Comparison of ENCODE assay signal across 22 mouse cellular contexts in the genomic region with DNA sequence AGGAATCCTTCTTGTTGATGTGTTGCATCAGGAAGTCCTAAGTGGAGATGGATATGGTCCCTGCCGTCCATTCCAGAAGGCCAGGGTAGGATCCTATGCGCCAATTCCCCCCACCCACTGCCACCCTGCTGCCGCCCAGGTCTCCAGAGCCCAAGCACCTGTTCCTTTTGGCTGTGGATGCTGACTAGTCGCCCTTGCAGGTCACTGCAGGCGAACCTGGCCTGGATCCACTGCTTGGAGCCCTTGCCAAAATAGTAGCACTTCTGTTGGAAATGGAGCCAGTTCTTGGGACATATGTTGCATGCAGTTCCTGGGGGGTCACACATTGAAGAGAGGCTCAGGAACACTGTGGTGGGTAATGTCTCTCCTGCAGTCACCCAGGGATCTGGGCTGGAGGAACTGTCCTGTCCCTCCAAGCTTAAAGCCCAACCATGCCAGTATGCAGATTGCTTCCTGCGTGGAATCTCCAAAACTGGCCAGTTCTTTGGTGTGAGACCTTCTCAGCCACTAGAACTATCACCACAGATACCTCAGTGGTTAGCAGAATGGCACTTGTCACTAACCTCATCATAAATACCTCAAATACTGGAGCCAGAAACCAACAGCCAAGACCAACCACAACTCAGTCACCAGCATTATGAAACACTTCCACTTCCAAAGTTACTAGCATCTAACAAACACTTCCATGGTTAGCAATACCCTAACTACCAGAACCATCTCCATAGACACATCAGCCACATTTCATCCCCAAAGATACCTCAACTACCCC. TPM values are rescaled to one million over a fixed set of nuclear protein-coding genes. Genes with fewer than 3 reads are reported as not detected.
DNase-seq lines count a peak whose midpoint lies in the region; ATAC-seq and TF ChIP-seq lines count a peak whose summit lies in the region.
"Had no signal": no experiment of that assay in that cellular context is flagged by ENCODE, and none has a peak within 500 bp of the region (broad histone marks: within the 10 kb centered on the region; RNA-seq: fewer than 3 reads in every experiment).

No protein-coding gene starts in this region.

- no peak overlapping the region for H3K4me3 ChIP-seq in gastrocnemius, adult 2 months
- H3K4me3 ChIP-seq in midbrain, postnatal 0 days (ENCODE audit: low read depth, low read length), result no peak overlapping the region
- no peak overlapping the region for H3K4me3 ChIP-seq in midbrain, embryonic 10.5 days
- H3K4me3 ChIP-seq: erythroblast, embryonic 14.5 days; forebrain, embryonic 15.5 days; hindbrain, embryonic 15.5 days; midbrain, embryonic 15.5 days had no signal

- peak; percentile 45 for DNase-seq in gastrocnemius, adult 2 months
- no peak for DNase-seq in gastrocnemius, adult 18-20 months (ENCODE audit: low spot score)
- peak; percentile 57 for DNase-seq in midbrain, postnatal 0 days (ENCODE audit: low spot score)
- DNase-seq in midbrain, embryonic 10.5 days (ENCODE audit: low spot score), result no peak
- peak; percentile 88 to 89 for DNase-seq in cerebellum, postnatal 14 days
- no peak for DNase-seq in embryo, embryonic 9.5 days (ENCODE audit: extremely low spot score)
- no peak for DNase-seq in right cerebral cortex, postnatal 14 days
- no peak for DNase-seq in urinary bladder, postnatal 25 days (ENCODE audit: low spot score)
- DNase-seq: B cell, adult 2 months; kidney, adult 11 months; kidney, postnatal 25 days; layer of hippocampus, adult 9-11 months; lung, adult 2 months; thymus, adult 2 months had no signal

- H3K27ac ChIP-seq in gastrocnemius, adult 2 months, result no peak overlapping the region
- no peak overlapping the region for H3K27ac ChIP-seq in midbrain, postnatal 0 days (ENCODE audit: low read depth, low read length)
- H3K27ac ChIP-seq in midbrain, embryonic 10.5 days (replicated peaks), result no peak overlapping the region
- H3K27ac ChIP-seq: forebrain, embryonic 15.5 days; hindbrain, embryonic 15.5 days; macrophage; midbrain, embryonic 15.5 days had no signal

- H3K4me2 ChIP-seq in midbrain, postnatal 0 days (ENCODE audit: low read depth, low read length, poor library complexity, severe bottlenecking), result no peak overlapping the region
- H3K4me2 ChIP-seq: forebrain, embryonic 15.5 days; hindbrain, embryonic 15.5 days; midbrain, embryonic 15.5 days had no signal

- H3K4me1 ChIP-seq in midbrain, postnatal 0 days (ENCODE audit: insufficient read depth, low read length), result no peaks in the 10 kb centered on the region
- H3K4me1 ChIP-seq in midbrain, embryonic 10.5 days, result no peaks in the 10 kb centered on the region
- H3K4me1 ChIP-seq: midbrain, embryonic 15.5 days had no signal

- no peak for TF ChIP-seq CTCF in gastrocnemius, adult 2 months (IDR thresholded peaks at IDR 0.05)
- TF ChIP-seq CTCF in midbrain, postnatal 0 days (IDR thresholded peaks at IDR 0.05), result no peak

- no peak overlapping the region for H3K9ac ChIP-seq in midbrain, postnatal 0 days (replicated peaks; ENCODE audit: low read length, poor library complexity, severe bottlenecking)
- H3K9ac ChIP-seq: forebrain, embryonic 15.5 days; hindbrain, embryonic 15.5 days; midbrain, embryonic 15.5 days had no signal

- H3K36me3 ChIP-seq in midbrain, postnatal 0 days (ENCODE audit: insufficient read depth, low read length), result peaks cover 25% of the 10 kb centered on the region
- peaks cover 48% of the 10 kb centered on the region for H3K36me3 ChIP-seq in midbrain, embryonic 10.5 days

- no peaks in the 10 kb centered on the region for H3K27me3 ChIP-seq in midbrain, postnatal 0 days (ENCODE audit: insufficient read depth, low read length)
- H3K27me3 ChIP-seq in midbrain, embryonic 10.5 days (ENCODE audit: low read depth, poor library complexity, severe bottlenecking), result no peaks in the 10 kb centered on the region
- H3K27me3 ChIP-seq: forebrain, embryonic 15.5 days; hindbrain, embryonic 15.5 days; midbrain, embryonic 15.5 days had no signal

- no peak for ATAC-seq in midbrain, postnatal 0 days (ENCODE audit: low FRiP score)
- ATAC-seq: forebrain, embryonic 15.5 days had no signal

- intact Hi-C loops in gastrocnemius, adult 2 months (cut with DNase I), result no loop called here

- 80% methylated on average over 6 of the region's 6 CpGs for WGBS in midbrain, postnatal 0 days
- WGBS in midbrain, embryonic 10.5 days, result 81% methylated on average over 6 of the region's 6 CpGs

- H3K9me3 ChIP-seq in midbrain, postnatal 0 days (ENCODE audit: low read length), result no peaks in the 10 kb centered on the region
- no peaks in the 10 kb centered on the region for H3K9me3 ChIP-seq in midbrain, embryonic 10.5 days (replicated peaks)
- H3K9me3 ChIP-seq: forebrain, embryonic 15.5 days; hindbrain, embryonic 15.5 days; midbrain, embryonic 15.5 days had no signal

RNA-seq across cellular contexts. Expression of a gene that starts 7.5 kb away (rescaled TPM):
- 10 to 100 TPM; 18.2 to 20.7 TPM for total RNA-seq in gastrocnemius, adult 2 months (2021)
- 10 to 100 TPM; 18.4 to 21.3 TPM for total RNA-seq in gastrocnemius, adult 18-20 months (2021)
- 59.7 and 65.3 TPM in 2 replicates for total RNA-seq in midbrain, postnatal 0 days (2014; rRNA removed)
- 67.0 and 68.3 TPM in 2 replicates for polyA plus RNA-seq in midbrain, postnatal 0 days (2015; fragmentation: Nextera tagmentation; extraction: Ambion mirVana)
- polyA plus RNA-seq in midbrain, embryonic 10.5 days (2016; fragmentation: Nextera tagmentation; extraction: Ambion mirVana), result 47.2 and 48.8 TPM in 2 replicates

RNA-seq across cellular contexts. Expression of a gene that starts 10.4 kb away (rescaled TPM):
- not detected for total RNA-seq in gastrocnemius, adult 2 months (2021)
- total RNA-seq in gastrocnemius, adult 18-20 months (2021), result not detected
- not detected in 2 replicates for total RNA-seq in midbrain, postnatal 0 days (2014; rRNA removed)
- polyA plus RNA-seq in midbrain, postnatal 0 days (2015; fragmentation: Nextera tagmentation; extraction: Ambion mirVana), result 0.22 and 0.41 TPM in 2 replicates
- polyA plus RNA-seq in midbrain, embryonic 10.5 days (2016; fragmentation: Nextera tagmentation; extraction: Ambion mirVana), result 0.11 and 0.22 TPM in 2 replicates
- total RNA-seq: left cerebral cortex, postnatal 25 days had no signal
- polyA plus RNA-seq: erythroblast, embryonic 14.5 days; macrophage had no signal

RNA-seq across cellular contexts. Expression of a gene that starts 11.4 kb away (rescaled TPM):
- total RNA-seq in gastrocnemius, adult 2 months (2021), result not detected
- total RNA-seq in gastrocnemius, adult 18-20 months (2021), result 1 to 10 TPM in 1 of 2 experiments, under 1 TPM in 1; 0.96 to 1.4 TPM
- total RNA-seq in midbrain, postnatal 0 days (2014; rRNA removed), result 14.7 and 33.3 TPM in 2 replicates
- polyA plus RNA-seq in midbrain, postnatal 0 days (2015; fragmentation: Nextera tagmentation; extraction: Ambion mirVana), result 20.1 and 20.3 TPM in 2 replicates
- polyA plus RNA-seq in midbrain, embryonic 10.5 days (2016; fragmentation: Nextera tagmentation; extraction: Ambion mirVana), result 9.2 and 10.0 TPM in 2 replicates
- polyA plus RNA-seq: erythroblast, embryonic 14.5 days had no signal

RNA-seq across cellular contexts. Expression of a gene that starts 18.0 kb away (rescaled TPM):
- total RNA-seq in gastrocnemius, adult 2 months (2021), result not detected
- not detected for total RNA-seq in gastrocnemius, adult 18-20 months (2021)
- not detected in 2 replicates for total RNA-seq in midbrain, postnatal 0 days (2014; rRNA removed)
- 0.23 and 0.26 TPM in 2 replicates for polyA plus RNA-seq in midbrain, postnatal 0 days (2015; fragmentation: Nextera tagmentation; extraction: Ambion mirVana)
- 0.07 and 0.15 TPM in 2 replicates for polyA plus RNA-seq in midbrain, embryonic 10.5 days (2016; fragmentation: Nextera tagmentation; extraction: Ambion mirVana)
- total RNA-seq: left cerebral cortex, postnatal 25 days had no signal
- polyA plus RNA-seq: erythroblast, embryonic 14.5 days had no signal

RNA-seq across cellular contexts. Expression of a gene that starts 28.0 kb away (rescaled TPM):
- 1 to 10 TPM in 1 of 2 experiments, under 1 TPM in 1; 0.87 to 3.0 TPM for total RNA-seq in gastrocnemius, adult 2 months (2021)
- total RNA-seq in gastrocnemius, adult 18-20 months (2021), result 1 to 10 TPM; 2.0 to 8.4 TPM
- total RNA-seq in midbrain, postnatal 0 days (2014; rRNA removed), result not detected in 2 replicates
- 0.42 and 0.62 TPM in 2 replicates for polyA plus RNA-seq in midbrain, postnatal 0 days (2015; fragmentation: Nextera tagmentation; extraction: Ambion mirVana)
- polyA plus RNA-seq in midbrain, embryonic 10.5 days (2016; fragmentation: Nextera tagmentation; extraction: Ambion mirVana), result 0.20 and 0.21 TPM in 2 replicates
- polyA plus RNA-seq: erythroblast, embryonic 14.5 days; forebrain, embryonic 15.5 days; heart, postnatal 0 days; liver, adult 2 months; macrophage had no signal

Comparison
In these comparisons a context has a peak if more than half of its experiments do, and no peak if none do; other contexts are left out.
1. DNase-seq: peak in gastrocnemius, adult 2 months (single experiment), midbrain, postnatal 0 days (single experiment) and cerebellum, postnatal 14 days (2 of 2); none in gastrocnemius, adult 18-20 months (single experiment), midbrain, embryonic 10.5 days (single experiment), embryo, embryonic 9.5 days (single experiment), right cerebral cortex, postnatal 14 days (single experiment) and urinary bladder, postnatal 25 days (single experiment).